Mouse (Mus musculus): Measurements from ENCODE around the gene Ubxn10.

Ubxn10 gene

DNA sequence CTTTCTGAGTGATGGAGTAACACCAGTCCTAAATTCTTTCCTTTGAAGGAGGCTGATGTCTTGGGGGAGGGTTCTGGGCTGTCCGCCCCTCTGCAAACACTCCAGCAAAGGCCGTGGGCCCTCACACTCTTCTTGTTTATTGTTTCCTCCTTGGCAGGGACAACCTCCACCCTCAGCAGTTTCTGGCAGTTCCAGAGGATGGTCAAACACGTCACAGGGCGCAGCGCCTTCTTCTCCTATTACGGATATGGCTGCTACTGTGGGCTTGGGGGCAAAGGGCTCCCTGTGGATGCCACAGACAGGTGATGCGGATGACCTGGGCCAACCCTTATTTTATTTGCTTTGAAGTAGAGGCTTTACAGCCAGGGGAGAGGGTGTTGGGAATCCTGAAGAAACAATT is 2.9 kb downstream of the Ubxn10 start:
- DNase-seq (ENCODE audit: low read depth, low spot score), result no peak

DNA sequence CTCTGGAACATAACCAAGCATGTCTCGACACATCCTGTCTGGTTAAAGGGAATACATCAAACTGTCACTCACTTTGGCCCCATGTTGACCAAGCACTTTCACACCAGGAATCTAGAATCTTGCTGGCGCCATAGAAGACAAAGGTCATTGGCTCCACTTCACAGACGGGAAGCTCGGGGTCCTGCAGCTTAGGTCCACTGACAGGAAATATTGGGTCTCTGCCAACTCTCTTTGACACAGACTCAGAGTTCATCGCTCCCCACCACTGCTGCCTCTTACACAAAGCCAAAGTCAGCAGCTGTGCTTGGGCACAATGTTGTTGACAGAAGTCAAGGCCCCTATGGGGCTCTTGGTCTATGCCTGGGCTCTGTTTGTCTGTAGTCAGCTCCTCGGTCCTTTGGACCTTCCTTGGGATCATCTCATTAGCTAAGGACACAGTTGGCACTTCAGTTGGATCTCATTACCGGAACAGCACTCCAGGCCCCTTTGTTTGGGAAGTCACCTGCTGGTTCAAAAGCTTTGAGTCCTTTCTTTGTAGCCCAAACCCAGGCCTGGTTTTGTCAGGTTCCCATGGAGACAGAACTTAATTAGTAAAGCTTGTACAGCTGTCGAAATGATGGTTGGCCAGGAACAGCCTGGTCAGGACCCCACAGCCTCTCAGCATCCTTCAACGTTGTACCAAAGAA is 7.8 kb downstream of the Ubxn10 start:
- DNase-seq (ENCODE audit: low read depth, low spot score), result no peak

DNA sequence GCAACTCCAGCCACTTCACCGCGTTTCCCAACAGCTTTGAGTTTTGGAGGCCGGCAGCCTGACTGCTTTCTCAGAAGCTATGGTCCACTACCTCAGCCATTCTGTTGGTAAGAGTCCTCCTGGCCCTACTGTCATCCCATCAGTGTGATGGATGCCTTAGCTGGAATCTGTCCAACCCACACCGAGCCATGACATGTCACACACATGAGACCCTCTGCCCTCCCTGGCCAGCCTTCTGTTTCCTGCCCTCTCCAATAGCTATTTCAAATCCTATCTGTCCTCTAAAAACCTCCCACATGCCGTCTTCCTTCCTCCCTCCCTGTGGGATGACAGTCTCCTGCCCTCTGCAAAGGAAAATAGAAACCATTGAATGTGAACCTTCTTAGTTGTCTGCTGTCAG is 11.2 kb downstream of the Ubxn10 start:
- DNase-seq (ENCODE audit: low read depth, low spot score), result no peak

DNA sequence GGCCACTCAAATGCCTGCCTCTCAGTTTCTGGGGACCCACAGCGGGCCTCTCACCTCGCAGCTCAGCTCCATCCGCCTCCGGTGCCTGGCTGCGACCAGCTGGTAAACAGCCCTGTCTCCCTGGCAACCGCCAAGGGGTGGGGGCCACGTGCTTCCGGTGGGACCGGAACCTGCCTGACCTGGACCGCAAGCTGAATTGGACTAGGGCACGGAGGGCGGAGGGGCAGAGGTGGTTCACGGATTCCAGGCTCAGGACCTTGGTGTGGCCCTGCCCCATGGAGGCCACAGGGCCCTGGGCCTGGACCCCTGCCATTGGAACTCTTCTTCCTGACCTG is 11.9 kb downstream of the Ubxn10 start:
- DNase-seq (ENCODE audit: low read depth, low spot score), result no peak

DNA sequence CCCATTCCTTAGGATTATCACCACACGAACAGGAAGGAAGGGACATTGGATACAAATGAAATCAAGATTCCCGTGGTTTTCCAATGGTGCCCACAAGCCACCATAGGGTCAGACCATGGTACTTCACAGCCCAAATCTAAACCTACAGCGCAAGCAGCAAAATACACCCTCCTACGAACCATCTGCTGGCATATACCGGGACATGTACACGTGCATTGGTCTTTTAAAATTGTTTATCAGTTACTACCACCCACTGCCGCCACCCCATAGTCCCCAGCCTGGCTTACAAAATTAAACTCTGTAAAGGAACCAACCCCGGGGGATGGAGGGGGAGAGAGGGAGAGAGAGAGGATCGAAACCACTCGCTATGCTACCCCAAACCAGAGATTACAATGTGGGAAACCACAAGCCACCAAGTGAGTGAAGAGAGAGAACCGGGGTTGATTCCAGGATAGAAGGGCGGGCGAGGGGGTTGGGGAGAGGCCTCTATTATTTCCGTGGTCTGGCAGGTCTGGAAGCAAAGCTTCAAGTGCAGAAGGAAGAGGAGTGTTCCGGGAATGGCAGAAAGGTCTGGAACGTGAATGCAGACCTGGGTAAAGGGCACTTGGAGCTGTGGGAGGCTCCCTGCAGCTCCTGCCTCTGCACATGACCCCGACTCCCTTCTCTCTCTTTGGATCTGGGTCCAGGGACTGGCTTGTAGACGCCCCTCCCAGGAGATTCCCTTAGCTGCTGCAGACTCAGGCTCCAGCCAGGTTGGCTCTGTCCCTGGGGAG is 12.4 kb downstream of the Ubxn10 start, which contains the start of gene Pla2g2c:
Gene Pla2g2c, plus strand, starts transcription at position 439 of the 773 bp plus-strand sequence.
- DNase-seq (ENCODE audit: low read depth, low spot score), result no peak

DNA sequence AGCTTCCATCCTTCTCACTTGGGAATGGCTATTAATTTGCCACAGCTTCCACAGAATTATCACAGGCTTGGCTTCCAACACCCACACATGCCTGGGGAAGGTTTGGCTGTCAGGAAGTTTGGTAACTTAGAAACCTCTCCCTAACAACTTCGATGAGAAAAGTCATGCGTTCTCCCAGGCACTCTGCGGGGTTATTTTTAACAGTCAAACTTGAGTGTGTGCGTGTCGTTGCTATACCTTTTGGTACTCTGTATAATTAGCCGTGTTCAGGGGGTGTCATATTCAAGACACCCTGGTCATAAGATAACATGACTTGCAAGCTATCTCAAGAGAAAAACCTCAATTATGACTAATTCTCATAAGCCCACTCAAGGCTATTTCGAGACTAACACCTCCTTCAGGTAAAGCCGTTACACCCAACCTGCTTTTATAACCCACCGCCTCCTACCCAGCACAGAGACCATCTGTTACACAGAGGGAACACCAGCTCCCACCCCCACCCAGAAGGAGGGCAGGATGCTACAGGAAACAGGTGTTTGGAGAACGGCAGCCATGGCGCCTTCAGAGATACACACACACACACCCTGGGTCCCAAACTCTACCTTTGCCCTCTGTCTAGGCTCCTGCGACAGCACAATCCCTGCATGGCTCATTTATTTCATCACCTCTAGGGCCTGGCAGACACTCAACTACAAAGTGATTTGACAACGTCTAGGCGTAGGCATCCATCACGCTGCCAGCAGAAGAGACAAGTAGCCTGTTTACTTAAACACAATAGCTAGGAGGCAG is 13.3 kb downstream of the Ubxn10 start:
- no peak for DNase-seq (ENCODE audit: low read depth, low spot score)

DNA sequence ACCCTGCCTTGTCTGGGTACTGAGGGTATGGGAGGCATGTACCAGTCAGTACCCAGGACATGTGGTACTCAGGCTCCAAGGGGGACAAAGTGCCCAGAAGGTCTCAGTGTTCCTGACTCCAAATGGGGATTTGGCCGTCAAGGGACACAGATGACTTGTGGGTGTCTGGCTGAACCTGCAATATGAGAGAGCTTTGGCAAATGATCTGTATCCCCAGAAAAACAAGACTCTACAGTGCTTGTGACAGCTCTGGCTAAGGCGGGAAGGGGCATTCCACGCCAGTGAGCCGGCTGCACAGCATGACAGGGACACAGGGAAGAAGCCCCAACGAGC is 17.7 kb downstream of the Ubxn10 start:
- DNase-seq (ENCODE audit: low read depth, low spot score), result no peak

DNA sequence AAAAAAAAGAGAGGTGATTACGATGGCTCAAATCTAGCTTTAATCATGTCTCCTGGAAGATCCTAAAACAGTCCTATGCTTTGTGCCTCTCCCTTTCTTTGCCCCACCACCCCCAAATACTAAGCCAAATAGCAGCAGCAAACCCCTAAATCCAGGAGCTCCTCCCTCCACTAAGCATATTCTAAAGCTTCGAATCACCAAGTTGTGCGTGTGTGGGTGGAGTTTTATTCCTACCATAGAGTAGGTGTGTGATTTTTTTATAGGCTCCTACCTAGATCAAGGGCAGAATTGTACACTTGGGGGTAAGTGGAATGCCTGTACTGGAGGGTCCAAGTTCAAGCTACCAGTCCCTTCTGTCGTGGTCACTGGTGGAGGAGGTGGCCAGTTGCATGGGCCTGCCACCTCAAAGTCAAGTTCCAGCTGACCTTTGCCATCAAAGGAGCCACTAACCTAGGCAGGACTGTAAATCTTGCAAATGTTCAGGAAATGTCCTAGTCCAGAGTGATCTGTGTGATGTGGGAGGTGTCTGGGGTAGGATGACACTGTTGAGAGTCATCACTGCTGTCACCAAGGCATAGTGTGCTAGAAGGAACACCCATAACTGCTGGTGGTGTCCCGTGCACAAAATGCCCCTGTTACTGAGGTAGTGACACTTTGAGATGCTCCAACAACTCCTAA is 18.2 kb downstream of the Ubxn10 start:
- DNase-seq (ENCODE audit: low read depth, low spot score), result no peak

DNA sequence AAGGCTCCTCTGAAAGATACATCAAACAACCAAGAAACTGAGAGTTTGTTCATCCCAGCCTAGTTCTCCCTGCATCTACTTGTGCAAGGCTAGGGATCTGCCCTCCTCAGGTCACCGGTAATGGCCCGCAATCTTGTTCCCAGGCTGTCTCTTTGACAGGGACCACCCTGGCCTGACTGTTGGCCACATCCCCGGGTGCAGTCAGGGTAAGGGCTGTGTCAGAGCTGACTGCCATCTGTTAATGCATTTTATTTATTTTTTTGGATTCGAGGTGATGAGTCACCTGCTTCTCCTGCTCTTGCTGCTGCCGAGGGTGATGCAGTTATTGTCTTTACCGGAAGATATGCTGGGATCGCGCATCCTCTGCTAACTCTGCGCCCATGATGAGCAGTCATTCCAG is 20.3 kb downstream of the Ubxn10 start:
- no peak for DNase-seq (ENCODE audit: low read depth, low spot score)

DNA sequence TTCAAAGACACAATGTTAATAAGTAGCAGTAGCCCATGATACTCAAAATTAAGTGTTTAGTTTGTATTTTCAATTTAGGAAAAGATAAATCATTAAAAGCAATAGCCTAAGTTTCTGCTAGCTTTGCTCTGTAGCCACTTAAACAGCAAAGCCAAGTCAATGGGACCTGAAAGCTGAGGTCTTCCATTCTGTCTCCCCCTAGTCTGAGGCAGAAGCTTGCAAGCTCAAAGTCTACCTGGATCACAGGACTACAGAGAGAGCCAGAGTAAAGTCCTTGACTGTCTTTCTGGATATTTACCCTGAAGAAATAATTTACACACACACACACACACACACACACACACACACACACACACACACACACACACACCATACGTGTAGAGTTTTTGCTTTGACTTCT is 22.8 kb downstream of the Ubxn10 start:
- DNase-seq (ENCODE audit: low read depth, low spot score), result no peak

DNA sequence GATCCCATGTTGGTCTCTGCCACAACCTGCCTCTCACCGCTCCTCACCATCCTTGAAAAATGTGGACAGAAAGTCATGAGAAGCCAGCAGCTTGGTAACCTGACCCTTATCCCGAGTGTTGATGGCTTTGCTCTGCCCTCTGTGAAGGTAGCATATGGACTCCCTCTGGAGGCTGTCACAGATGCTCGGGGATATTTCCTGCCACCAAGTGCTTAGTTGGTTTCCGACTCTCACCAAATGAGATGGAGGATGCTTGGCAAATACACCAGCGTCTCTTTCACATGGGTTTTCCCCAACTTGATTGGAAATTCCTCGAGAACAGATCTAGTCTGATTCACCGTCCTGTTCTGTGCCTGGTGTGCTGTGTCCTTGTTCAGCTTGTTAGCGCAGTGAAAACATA is 24.3 kb downstream of the Ubxn10 start:
- DNase-seq (ENCODE audit: low read depth, low spot score), result no peak

DNA sequence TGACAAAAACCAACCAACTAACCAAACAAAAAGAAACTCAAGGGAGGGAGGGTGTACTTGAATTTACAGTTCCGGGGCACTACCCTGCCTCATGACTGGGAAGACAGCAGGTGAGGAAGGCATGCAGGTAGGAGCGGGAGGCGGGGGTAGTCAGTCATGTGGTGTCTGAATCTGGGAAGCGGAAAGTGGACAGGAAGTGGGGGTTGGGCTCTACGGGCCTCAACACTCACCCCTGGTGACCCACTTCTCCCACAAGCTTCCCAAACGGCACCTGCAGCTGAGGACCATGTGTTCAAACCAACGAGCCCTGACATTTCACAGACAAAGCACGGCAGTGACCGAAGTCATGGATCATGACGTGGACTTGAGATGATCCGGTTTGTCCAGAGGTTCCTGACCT is 24.9 kb downstream of the Ubxn10 start:
- DNase-seq (ENCODE audit: low read depth, low spot score), result no peak

DNA sequence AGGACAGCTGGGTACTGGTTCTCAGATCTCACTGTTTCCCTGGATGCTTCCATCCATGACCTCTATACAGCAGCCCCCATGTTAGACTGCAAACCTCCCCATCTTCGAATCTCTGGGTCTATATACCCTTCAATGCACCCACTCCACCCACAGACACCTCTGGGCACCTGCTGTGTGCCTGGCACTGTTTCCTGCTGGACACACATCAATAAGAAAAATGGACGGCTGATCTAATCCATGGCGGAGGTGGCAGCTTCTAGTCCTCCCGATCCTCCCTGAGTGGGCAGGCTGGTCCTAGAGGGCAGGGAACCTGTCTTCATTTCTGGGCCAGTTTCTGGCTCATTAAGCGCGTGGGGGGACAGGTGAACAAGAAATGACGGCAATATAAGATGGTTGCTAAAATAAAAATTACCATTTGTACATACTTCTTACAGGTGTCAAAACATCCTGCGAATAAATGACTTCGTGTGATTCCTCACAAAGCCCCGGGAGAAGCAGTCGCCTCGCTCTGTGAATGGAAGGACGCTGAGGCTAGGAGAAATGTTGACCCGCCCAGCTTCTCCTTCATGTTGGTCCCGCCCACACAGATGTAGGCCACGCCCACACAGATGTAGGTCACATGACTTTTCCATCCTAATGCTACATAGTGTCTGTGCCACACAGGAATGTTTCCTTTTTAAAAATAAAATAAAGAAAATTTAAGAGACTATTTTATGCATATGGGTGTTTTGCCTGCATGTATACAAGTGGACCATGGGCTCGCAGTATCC is 25.7 kb downstream of the Ubxn10 start:
- no peak for DNase-seq (ENCODE audit: low read depth, low spot score)

DNA sequence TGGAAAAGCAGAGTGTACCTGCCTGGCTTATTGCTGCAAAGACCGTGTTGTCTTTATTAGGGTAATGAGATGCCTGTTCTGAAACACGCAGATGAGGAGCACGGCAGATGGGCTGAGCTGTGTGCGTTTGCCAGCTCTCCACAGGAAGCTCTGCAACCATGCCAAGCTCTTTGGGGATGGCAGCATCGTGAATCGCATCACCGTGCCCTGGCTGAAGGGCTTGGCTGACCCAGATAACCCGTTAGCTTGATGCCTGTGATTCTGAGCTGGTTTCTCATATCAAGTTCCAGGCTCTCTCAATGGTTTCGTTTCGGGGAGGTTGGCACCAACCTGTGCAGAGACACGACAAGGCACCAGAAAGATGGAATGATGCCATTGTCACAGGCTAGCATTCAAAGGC is 26.3 kb downstream of the Ubxn10 start:
- no peak for DNase-seq (ENCODE audit: low read depth, low spot score)

DNA sequence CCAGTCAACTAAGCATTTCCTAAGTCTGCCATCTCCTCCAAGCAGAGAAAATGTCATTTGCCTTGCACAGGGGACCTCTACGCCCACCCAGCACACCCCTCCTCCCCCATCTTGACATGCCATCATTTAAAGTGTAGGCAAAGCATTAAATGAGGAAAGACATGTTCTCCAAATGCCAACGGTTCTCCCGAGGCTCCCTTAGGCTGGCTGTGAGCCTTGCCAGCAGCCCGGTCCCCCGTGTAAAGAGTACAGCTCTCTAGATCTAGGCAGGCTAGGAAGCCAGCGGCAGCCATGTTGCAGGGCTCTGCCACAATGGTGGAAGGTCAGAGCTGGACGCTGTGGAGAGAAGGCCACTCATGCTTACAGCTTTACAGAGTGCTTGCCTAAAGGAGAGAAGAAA is 27.0 kb downstream of the Ubxn10 start:
- no peak for DNase-seq (ENCODE audit: low read depth, low spot score)

DNA sequence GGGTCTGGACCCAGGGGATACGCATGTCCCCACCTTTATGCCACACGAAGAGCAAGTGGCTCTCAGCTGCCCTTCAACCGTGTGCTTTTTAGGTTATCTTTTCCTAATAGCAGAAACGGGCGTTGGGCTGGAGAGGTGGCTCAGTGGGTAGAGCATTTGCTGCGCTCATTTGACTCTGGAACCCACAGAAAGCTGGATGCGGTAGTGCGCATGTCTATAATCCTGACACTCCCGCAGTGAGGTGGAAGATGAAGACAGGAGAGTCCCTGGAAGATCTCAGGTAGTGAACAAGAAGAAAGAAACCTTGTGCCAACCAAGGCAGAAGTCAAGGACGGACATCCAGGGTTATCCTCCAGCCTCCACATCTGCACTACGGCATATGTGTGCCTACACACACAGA is 27.7 kb downstream of the Ubxn10 start:
- DNase-seq (ENCODE audit: low read depth, low spot score), result no peak

DNA sequence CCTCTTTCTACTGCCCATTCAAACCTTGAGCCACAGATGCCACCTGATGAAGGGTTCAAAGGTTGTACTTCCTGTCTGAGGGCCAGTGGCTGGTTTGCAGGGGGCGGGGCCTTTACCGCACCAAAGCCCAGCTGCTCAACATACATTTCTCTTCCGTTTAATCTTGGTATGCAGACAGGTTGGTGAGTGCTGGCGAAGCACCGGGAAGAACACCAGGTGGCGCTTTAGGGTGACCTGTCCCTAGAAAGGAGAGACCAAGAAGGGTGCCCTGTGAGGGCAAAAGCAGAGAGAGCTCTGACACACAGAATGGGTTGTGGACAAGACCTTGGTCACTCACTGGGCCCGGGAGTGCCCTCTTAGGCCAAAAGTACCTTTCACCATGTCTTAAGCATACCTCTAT is 28.3 kb downstream of the Ubxn10 start:
- no peak for DNase-seq (ENCODE audit: low read depth, low spot score)

DNA sequence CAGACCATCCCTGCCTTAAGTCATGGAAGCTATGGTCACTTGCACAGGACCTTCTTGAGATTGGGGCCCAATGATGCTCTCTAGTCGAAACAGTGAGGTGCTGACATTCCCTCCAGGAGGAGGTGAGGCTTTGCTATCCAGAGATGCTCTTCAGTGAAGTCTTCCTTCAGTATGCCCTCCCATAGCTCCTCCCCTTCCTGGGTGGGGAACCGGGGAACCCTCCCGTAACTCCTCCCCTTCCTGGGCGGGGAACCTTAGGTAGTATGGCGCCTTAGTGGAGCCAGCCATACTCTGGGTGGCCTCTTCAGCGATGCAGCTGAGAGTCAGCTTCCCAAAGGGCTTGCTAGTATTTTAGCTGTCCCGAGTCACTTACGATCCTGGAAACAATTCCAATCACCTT is 30.3 kb downstream of the Ubxn10 start:
- DNase-seq (ENCODE audit: low read depth, low spot score), result no peak

DNA sequence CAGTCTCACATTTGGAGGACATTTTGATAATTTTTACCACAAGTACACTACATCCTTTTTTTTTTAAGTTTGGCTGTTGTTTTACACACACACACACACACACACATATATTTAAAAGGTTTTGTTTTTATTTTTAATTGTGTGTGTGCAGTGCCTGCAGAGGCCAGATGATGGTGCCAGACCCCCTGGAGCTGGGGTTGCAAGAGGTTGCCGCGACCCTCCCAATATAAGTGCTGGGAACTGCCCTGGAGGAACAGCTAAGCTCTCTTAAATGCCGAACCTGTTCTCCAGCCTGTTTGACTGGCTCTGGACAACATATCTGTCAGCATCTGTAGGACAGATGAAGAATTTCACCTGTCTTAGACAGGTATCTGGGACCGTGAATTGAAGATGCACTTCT is 32.8 kb downstream of the Ubxn10 start:
- DNase-seq (ENCODE audit: low read depth, low spot score), result no peak

DNA sequence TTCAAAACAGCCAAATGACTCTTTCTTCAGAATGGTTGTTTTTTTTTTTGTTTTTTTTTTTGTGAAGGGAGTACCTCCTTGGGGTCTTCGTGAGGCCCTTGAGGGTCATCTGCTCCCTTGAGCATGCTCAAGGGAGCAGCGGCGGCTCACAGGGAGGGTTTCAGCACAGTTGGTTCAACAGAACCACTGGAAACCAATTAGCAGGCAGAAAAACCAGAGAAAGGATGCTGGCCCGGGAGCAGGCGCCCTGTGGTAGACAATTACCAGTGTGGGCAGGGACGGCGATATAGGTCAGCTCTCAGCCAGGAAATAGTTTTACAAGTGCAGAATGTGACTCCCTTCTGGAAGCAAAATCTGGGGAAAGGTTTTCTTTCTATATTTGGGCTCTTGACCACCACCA is 33.4 kb downstream of the Ubxn10 start:
- no peak for DNase-seq (ENCODE audit: low read depth, low spot score)

DNA sequence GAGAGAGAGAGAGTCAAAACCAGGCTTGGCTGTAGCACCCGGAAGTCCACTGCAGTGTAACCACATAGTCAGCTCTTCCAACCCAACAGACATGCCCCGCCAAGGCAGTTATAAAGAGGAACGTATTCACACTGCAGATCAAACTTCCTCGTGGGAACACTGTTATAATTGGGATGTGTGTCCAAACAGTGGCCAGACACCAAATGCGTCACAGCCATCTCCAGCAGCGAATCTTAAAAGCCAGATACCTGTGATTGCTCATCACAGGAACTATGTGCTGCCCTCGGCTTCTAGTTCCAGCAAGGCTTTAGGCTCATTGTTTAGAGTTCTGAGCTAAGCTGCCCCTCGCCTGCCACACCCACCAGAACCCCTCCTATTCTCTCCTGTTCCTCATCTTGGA is 34.4 kb downstream of the Ubxn10 start:
- DNase-seq (ENCODE audit: low read depth, low spot score), result no peak

DNA sequence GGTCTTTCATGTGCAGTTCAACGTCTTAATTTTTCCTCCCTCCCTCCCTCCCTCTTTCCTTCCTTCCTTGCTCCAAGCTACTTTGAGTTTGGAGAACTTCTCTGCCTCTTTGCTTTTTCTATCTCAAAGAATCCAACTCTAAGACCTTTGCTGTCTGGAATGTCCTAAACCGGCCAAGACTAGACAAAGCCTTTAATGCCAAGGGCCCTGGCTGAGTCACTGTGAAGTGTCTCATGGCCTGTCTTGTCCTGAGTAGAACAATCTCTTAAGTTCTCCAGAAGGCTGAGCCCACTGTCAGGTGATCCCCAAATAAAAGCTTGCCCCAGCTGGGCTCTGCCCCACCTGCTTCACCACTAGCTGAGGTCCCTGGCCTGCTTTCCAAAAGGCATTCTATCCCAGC is 34.9 kb downstream of the Ubxn10 start:
- no peak for DNase-seq (ENCODE audit: low read depth, low spot score)
